ENCODE assay signal across 8 mouse cellular contexts in genomic region chr5:31526354-31527116, GRCm38 (mm10). TPM values are rescaled to one million over a fixed set of nuclear protein-coding genes. Genes with fewer than 3 reads are reported as not detected.
DNase-seq lines count a peak whose midpoint lies in the region; ATAC-seq lines count a peak whose summit lies in the region.

Gene Slc4a1ap, plus strand, starts transcription at chr5:31526995.

- WGBS in heart, embryonic 10.5 days = 1% methylated on average over 28 of the region's 28 CpGs
- WGBS in kidney, embryonic 15.5 days = under 1% methylated on average over 28 of the region's 28 CpGs

- H3K27me3 ChIP-seq in heart, embryonic 10.5 days (ENCODE audit: insufficient read depth, poor library complexity, severe bottlenecking) = no peaks in the 10 kb centered on the region
- H3K27me3 ChIP-seq in kidney, embryonic 15.5 days = no peaks in the 10 kb centered on the region

- peak within 1 kb of the TSS; percentile 86 for H3K9ac ChIP-seq in kidney, embryonic 15.5 days

- no peaks in the 10 kb centered on the region for H3K9me3 ChIP-seq in heart, embryonic 10.5 days
- H3K9me3 ChIP-seq in kidney, embryonic 15.5 days (replicated peaks) = no peaks in the 10 kb centered on the region

- peaks cover 17% of the 10 kb centered on the region for H3K4me1 ChIP-seq in heart, embryonic 10.5 days
- H3K4me1 ChIP-seq in kidney, embryonic 15.5 days = peaks cover 21% of the 10 kb centered on the region

- H3K36me3 ChIP-seq in heart, embryonic 10.5 days = peaks cover 45% of the 10 kb centered on the region
- peaks cover 48% of the 10 kb centered on the region for H3K36me3 ChIP-seq in kidney, embryonic 15.5 days

- H3K27ac ChIP-seq in heart, embryonic 10.5 days = peak within 1 kb of the TSS; percentile 95
- peak within 1 kb of the TSS; percentile 93 for H3K27ac ChIP-seq in kidney, embryonic 15.5 days

- H3K4me3 ChIP-seq in heart, embryonic 10.5 days = peak within 1 kb of the TSS; percentile 90
- peak within 1 kb of the TSS; percentile 84 for H3K4me3 ChIP-seq in kidney, embryonic 15.5 days (replicated peaks)

- peak within 1 kb of the TSS; percentile 94 for H3K4me2 ChIP-seq in kidney, embryonic 15.5 days

- ATAC-seq in erythroblast, adult 5-6 weeks (replicated peaks; ENCODE audit: low FRiP score, poor library complexity, severe bottlenecking) = peak; percentile 91
- ATAC-seq in kidney, embryonic 15.5 days (replicated peaks; ENCODE audit: low FRiP score) = peak; percentile 77
- peak; percentile 87 for ATAC-seq in monocyte, adult 5-6 weeks (replicated peaks; ENCODE audit: insufficient number of reproducible peaks, low FRiP score, low TSS enrichment, poor library complexity, severe bottlenecking)

- peak; percentile 88 for DNase-seq in B cell, adult 2 months
- peak; percentile 90 for DNase-seq in brain, adult 2 months (ENCODE audit: low read depth, low spot score)
- DNase-seq in heart, embryonic 10.5 days (ENCODE audit: low spot score) = peak; percentile 84
- DNase-seq in liver = peak; percentile 76
- peak; percentile 81 to 91 for DNase-seq in spleen, postnatal 4 days (ENCODE audit: low spot score in 2 of 2)

RNA-seq across cellular contexts. Expression of gene Slc4a1ap, which starts in this region (rescaled TPM):
- 27.2 and 58.6 TPM in 2 replicates for total RNA-seq in erythroblast, adult 5-6 weeks (2015; ENCODE audit: low replicate concordance)
- 34.2 and 58.8 TPM in 2 replicates for total RNA-seq in erythroblast, adult 5-6 weeks (2017; ENCODE audit: low replicate concordance)
- polyA plus RNA-seq in heart, embryonic 10.5 days (2016; fragmentation: Nextera tagmentation; extraction: Ambion mirVana) = 24.2 and 31.5 TPM in 2 replicates
- 36.7 and 38.9 TPM in 2 replicates for polyA plus RNA-seq in kidney, embryonic 15.5 days (2015; fragmentation: Nextera tagmentation; extraction: Ambion mirVana)
- total RNA-seq in monocyte, adult 5-6 weeks (2017) = 68.9 to 82.2 TPM (median 69.9 TPM) in 3 replicates

Comparison
In these comparisons a context has a peak if more than half of its experiments do, and no peak if none do; other contexts are left out.
1. Peak in every context shown above with its lines: DNase-seq, ATAC-seq, H3K4me3 ChIP-seq and H3K27ac ChIP-seq.